Mouse (Mus musculus) lung, postnatal 4 days (tissue): ENCODE measurements around the gene Entpd7.

Source experiments
- DNase-seq, 2 experiments: peaks; one replicate each; pipeline ENCODE4 v3.0.0; 2021

Gene Entpd7

GRCm38 (mm10) chr19:43674730-43675524 lies 14.5 kb upstream of the Entpd7 start, which contains the start of gene Slc25a28:
Gene Slc25a28 (minus strand): TSS chr19:43674881.
- peak; percentile 99 for DNase-seq

DNA sequence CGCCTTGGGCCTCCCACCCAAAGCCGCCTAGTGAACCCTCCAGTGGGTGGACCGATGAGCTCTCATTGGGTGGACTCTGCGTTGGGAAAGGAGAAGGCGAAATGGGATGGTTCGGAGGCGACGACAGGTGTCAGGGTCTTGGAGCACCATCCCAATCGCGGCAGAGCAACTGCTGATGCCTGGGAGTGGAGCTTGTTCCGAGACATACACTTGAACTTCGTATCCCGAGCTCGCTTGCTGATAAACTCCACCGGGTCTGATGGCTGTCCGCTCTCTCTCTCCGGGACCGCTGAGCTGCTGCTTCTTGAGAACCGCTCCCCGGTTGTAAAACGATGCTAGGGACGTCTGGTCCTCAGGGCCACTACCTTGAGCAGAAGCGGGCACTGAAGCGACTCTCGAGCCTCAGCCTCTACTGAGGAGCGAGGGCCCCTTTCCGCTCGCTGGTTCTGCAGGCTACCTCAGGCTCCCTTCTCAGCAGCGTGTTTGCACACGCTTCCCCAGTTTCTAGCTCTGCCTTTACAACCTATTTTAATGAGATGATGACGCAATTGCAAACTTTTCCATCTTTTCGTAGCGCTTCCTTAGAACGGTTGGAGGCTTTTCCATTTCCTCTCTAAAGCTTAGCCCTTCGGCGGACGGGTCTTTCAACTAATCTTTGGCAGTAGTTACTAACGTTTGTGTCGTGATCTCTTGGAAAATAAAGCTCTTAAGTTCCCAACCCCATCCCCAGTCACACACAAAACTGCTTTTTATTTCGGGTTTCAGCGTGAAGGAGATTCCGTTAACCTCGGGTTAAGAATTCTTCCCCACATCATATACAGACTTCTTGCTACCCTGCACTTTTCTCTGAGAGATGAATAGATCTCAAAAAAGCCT lies 13.7 kb upstream of the Entpd7 start:
- DNase-seq, result peak; percentile 46 to 52

GRCm38 (mm10) chr19:43678467-43679003 lies 10.9 kb upstream of the Entpd7 start:
- DNase-seq, result no peak

DNA sequence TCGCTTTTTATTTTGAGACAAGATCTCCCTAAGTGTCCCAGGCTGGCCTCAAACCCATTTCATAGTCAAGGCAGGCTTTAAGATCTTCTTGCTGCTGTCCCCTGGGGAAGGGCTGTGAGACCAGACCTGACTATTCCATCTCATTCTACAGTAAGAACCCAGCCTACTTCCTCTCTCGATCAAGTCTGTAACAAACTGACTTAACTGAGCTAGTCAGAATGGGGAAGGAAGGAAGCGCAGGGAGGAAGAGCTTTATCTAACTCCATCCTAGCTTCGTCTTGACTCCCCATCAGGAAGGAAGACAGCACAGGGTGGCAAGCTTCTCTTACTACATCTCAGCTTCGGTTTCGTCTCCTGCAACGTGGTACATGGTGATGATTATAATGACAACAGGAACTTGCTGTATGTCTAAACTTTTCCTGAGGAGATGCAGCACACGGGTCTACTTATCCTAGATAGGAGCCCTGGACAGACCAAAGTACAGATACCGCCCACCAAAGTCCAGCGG lies 9.9 kb upstream of the Entpd7 start:
- peak in 1 of 2 experiments; percentile 23 for DNase-seq

DNA sequence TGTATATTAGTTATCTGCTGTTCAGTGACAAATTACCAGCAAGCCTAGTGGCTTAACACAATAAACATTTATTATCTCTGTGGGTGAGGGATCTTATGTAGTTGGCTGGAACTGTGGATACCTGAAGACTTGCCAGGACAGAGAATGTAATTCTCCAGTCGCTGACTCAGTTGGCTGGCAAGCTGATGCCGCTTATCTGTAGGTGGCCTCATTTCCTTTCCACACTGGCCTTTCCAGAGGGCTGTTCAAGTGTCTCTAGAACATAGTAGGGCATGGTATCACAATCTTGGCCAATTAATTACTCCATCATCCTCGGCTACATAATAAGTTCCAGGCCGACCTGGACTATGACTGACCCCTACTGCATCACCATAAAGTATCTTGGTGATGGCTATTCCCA lies 7.9 kb upstream of the Entpd7 start:
- no peak for DNase-seq

DNA sequence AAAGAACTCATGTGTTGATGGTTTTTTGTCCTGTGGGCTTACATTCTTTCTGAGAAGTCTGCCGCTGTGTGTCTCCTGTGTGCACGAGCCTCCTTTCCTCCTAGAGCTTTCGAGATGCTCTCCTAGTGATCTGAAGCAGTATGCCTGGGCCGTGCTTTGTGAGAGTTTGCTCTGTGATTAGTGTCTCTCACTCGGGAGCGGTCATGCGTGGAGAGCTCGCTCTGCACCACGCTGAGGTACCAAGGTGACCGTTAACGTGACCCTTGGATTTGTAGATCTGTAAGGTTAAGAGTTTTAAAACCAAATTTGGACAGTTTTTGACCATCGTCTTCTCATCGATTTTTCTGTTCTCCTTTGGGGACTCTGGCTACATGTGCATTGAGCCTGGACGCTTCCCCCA lies 3.3 kb downstream of the Entpd7 start:
- no peak for DNase-seq

- DNase-seq, result no peak
Observed at GRCm38 (mm10) chr19:43695514-43695964, 6.1 kb downstream of the Entpd7 start.

DNA sequence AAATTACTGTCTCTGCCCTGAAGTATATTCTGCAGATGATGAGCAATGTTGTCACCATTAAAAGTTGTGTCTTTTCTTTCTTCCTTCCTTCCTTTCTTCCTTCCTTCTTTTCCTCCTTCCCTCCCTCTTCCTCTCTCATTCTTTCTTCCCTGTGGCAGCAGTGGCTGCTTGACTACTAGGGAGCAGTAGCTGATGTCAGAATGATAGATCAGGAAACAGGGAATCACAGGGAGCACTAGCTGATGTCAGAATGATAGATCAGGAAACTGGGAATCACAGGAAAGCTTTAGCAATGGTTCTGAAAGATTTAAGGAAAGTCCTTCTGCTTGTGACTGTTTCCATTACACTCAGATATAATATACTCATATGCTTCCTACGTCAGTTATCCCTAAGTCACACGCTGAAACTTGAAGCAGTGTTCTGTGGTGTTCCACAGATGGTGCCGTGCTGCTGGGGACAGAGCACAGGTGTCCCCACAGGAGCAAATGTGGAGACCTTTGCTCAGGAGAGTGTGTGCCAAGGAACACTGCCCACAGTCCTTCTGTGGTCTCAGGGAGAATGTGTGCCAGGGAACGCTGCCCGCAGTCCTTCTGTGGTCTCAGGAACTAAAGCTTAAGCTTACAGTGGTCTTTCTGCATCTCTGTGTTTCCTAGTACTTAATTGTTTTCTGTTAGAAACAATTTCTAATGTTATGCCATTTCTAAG lies 8.3 kb downstream of the Entpd7 start:
- DNase-seq, result no peak

GRCm38 (mm10) chr19:43699021-43699762 lies 9.7 kb downstream of the Entpd7 start:
- no peak for DNase-seq

GRCm38 (mm10) chr19:43699763-43700155 lies 10.3 kb downstream of the Entpd7 start:
- DNase-seq, result no peak

DNA sequence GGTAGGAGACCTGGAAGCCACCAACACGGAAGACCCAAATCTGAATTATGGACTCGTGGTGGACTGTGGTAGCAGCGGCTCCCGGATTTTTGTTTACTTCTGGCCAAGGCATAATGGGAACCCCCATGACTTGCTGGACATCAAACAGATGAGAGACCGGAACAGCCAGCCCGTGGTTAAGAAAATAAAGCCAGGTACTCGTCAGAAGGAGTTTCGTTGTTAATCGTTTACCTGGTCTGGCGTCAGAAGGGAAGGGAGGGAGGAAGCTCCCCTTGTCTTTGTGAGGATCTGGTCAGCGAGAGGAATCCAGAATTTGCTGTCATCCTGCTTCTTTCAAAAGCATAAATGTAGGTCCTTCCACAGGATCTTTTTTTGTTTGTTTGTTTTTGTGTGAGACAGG lies 14.7 kb downstream of the Entpd7 start:
- no peak for DNase-seq

- no peak for DNase-seq
Observed at GRCm38 (mm10) chr19:43704787-43705497, 15.5 kb downstream of the Entpd7 start.

DNA sequence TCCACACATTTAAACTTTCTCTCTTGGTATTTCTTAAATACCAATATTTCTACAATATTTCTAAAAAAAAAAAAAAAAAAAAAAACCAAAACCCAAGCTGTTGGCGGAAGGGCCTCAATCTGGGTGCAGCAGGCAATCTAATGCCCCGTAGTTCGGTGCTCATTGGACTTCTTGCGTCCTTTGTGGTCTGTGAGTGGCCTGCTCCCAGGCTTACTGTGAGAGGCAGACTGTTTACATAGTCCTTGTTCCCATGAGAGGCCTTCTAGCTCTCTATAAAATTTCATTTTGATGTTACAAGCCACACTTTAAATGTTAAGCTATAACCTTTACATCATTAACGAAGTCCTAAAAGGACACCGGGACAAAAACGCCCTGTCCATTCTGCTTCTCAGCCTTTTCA lies 18.7 kb downstream of the Entpd7 start:
- DNase-seq, result no peak

- no peak for DNase-seq
Observed at GRCm38 (mm10) chr19:43709317-43709716, 19.8 kb downstream of the Entpd7 start.

DNA sequence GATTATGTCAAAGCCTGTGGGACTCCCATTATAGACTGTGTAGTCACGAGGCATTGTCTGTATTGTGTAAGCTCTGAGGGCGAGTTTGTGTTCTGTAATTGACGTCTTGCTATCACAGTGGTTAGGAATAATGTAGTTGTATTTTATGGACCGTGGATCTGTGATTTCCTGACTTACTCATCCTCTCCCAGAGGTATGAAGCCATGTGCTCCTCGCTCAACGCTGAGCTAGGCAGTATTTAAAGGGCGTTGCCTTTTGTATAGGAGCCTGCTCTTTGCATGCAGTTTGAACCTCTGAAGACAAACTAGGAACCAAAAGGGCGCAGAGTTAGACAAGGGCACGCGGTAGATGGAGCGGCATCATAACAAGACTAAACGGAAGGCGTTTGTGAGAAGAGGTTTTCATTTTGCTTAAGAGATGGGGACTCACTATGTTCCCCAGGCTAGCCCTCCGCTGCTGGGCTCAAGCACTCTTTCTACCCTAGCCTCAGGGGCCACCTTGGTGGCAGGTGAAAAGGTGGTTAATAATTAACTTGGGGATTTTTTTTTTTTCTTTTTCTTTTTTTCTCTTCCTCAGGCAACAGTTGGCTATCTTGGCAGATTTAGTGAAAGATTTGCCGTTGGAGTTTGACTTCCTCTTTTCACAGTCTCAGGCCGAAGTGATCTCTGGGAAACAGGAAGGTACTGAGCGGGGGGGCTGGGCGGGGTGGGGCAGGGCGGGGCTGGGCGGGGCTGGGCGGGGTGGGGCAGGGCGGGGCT lies 21.9 kb downstream of the Entpd7 start:
- no peak for DNase-seq

- DNase-seq, result no peak
Observed at GRCm38 (mm10) chr19:43711971-43712370, 22.5 kb downstream of the Entpd7 start.

GRCm38 (mm10) chr19:43720061-43720460 lies 30.6 kb downstream of the Entpd7 start:
- no peak for DNase-seq

- no peak for DNase-seq
Observed at GRCm38 (mm10) chr19:43722891-43723290, 33.4 kb downstream of the Entpd7 start.

DNA sequence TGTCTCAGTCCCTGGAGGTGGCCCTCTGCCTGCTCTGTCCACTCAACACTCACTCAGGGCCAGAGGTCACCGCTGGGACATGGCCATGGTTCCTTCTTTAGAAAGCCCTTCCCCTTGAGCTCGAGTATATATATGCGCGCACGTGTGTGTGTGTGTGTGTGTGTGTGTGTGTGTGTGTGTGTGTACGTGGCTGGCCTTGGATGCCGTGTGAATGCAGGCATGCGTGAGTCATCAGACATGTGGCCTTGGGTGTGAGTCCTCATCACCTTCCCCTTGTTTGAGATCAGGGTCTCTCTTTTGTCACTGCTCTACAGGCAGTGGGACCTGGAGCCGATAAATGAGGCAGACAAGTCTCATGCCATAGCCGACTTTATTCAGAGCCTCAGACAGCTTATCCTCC lies 34.0 kb downstream of the Entpd7 start:
- DNase-seq, result no peak

- DNase-seq, result no peak
Observed at GRCm38 (mm10) chr19:43724194-43724593, 34.7 kb downstream of the Entpd7 start.
